Mouse (Mus musculus) heart, postnatal 10 days (tissue): ENCODE measurements around the gene 1700001P01Rik. TPM values are rescaled to one million over a fixed set of nuclear protein-coding genes. Genes with fewer than 3 reads are reported as not detected.
"Not testable (repeated sequence)": the region's sequence is repeated elsewhere in the genome, so short reads cannot be mapped to it uniquely, and the experiment has no call there.

Experiments
- DNase-seq, 2 experiments: peaks; one replicate each; pipeline ENCODE4 v3.0.0; 2021
- intact Hi-C: fragments of 180-260 bp; cut with DNase I; formaldehyde crosslinking; loops from one replicate; pipeline ENCODE4 v1.15.1; 2025
- total RNA-seq, 2 experiments: library from RNA; stranded (reverse); gene quantifications; 2 replicates each; pipeline ENCODE4 v1.2.3; 2021

1700001P01Rik gene
- total RNA-seq, 2 experiments from 2014 or later: not detected

DNA sequence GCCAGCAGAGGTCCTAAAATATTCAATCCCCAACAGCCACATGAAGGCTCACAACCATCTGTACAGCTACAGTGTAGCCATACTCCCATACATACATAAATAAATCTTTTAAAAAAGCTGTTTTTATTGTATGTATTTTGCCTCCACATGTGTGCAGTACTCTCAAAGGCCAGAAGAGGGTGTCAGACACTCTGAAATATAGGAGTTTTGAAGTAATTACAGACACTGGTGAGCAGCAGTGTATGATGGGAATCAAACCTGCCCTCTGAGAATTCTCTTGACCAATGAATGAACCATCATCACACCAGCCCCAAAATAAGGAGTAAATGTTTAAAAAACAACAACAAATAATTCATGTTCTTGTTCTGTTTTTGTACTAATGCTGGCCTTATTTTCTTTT lies 14.1 kb downstream of the 1700001P01Rik start:
- DNase-seq: no peak
- intact Hi-C loops: no loop called here

DNA sequence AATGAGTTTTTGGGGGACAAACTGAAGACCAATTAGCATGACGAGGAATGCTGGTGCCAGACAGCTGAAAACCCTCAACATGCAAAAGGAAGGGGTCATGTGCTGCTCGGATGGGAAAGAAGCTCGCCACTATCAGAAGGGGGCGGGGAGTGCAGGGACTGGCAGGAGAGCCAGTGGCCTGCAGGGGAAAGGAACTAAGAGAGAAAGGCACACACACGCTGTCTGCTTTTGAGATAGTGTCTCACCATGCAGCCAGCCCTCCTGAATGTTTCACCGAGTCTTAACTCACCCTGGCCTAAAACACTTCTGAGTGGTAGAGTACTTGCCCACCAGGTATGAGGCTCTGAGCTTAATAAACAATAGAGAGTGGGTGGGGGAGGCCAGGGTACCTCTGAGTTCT lies 16.8 kb downstream of the 1700001P01Rik start:
- no peak for DNase-seq
- intact Hi-C loops: no loop called here

DNA sequence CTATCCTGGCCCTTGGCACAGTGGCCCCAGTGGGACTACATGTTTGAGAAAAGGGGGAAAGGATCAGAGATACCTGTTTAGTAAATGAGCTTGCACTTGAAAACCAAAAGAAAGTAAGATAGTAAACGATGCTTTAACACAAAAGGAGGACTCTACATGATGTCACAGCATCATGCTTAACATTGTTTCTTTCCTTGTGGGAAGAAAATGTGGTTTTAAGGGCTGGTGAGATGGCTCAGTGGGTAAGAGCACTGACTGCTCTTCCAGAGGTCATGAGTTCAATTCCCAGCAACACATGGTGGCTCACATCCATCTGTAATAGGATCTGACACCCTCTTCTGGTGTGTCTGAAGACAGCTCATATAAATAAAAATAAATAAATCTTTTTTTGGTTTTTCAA lies 17.6 kb downstream of the 1700001P01Rik start:
- DNase-seq: no peak
- intact Hi-C loops: no loop called here

- intact Hi-C loops: no loop called here
- DNase-seq: no peak
Observed at GRCm38 (mm10) chr11:97753277-97753676, 22.4 kb downstream of the 1700001P01Rik start.

DNA sequence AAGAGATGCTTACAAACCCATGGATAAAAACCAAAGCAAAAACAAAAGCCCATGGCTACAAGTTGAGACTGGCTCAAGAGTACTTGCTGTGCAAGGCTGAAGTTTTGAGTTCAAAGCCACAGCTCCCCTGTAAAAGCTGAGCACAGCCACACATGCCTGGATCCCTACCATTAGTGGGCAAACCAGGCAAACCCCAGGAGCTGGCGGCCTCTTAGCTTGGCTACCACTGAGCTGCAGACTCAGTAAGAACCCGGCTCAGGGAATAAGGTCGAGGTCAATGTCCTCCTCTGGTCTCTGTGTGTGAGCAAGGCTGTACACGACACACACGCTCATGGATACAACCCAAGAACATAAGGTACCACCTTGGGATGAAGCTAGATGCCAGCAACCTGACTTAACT lies 27.2 kb downstream of the 1700001P01Rik start:
- no peak for DNase-seq
- intact Hi-C loops: no loop called here

DNA sequence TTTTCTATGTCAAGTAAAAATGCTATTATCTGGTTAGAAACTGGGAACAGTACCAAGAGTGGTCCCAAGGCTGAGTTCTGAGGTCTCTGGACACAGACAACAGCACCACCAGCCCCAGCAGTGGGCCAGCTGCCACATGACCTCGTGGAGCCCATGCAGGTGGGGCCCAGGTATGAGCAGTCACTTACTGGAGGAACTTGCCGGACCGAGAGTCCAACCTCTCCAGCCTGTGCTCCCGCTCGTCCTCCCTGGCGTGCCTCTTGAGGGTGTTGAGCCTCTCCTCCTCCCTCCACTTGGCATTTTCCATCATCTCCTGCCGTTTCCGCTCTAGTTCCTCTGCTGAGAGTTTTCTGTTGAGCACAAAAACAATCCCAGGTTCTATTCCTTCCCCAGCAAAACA lies 27.9 kb downstream of the 1700001P01Rik start:
- peak; percentile 23 to 26 for DNase-seq
- intact Hi-C loops: no loop called here

GRCm38 (mm10) chr11:97745331-97745721 lies 30.4 kb downstream of the 1700001P01Rik start:
- DNase-seq: no peak
- intact Hi-C loops: no loop called here

GRCm38 (mm10) chr11:97744718-97745330 lies 30.9 kb downstream of the 1700001P01Rik start:
- intact Hi-C loops: loop anchor here (1.0 kb wide), 1 partner anchor 42 kb away; the partner anchor contains the start of gene Psmb3

DNA sequence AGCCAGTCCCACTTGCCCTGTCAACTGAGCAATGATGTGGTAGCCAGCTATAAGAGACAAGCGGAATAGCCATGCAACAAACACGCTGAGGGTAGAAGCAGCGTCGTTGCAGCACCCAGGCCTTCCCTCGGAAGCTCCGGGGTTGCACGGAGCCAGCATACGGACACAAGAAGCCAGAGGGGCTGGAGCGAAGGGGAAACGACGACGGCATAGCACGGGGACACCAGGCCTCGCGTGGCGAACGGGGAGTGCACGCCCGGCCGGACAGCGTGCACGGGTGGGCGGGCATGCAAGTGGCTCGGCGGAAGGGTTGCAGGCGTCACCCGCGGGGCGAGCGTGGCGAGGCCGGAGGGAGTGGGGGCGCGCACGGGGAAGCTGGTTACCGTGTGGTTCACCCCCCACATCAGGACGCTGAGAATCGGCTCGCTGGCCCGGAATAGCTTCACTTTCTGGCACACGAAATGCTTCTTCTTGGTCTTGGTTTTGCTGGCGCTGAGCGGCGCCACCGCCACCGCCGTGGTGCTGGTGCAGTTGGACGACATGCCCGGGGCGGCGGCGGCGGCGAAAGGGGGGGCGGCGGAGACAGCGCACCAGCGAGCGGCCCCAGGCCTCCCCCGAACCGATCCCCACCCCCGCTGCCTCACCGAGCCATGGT lies 31.5 kb downstream of the 1700001P01Rik start, which contains the start of gene Pip4k2b:
TSS of gene Pip4k2b (minus strand) at position 642 of the 655 bp plus-strand sequence.
- intact Hi-C loops: loop anchor here (1.0 kb wide), 1 partner anchor 41 kb away; the partner anchor contains the start of gene Psmb3
- DNase-seq: no peak

More at GRCm38 (mm10) chr11:97744718-97745330, 30.9 kb downstream of the 1700001P01Rik start:
- peak; percentile 98 to 99 for DNase-seq

DNA sequence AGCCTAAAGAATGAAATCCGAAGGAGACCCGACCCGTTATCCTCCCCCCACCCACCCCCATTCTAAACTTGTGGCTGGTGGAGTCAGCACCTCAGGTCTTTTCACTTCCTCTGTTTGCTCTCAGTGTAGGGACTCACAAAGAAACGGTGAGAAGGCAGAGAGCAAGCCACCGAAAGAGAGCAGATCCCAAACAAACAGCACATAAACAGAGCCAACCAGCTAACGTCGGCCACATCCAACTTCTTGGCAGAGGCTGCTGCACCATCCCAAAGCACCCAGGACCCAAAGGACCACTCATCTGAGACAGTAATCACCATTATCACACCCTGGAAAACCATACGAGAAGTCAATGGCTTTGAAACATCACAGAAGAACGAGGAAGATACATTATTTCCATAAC lies 32.3 kb downstream of the 1700001P01Rik start:
- intact Hi-C loops: no loop called here
- no peak for DNase-seq

- intact Hi-C loops: no loop called here
- DNase-seq: no peak
Observed at GRCm38 (mm10) chr11:97742591-97742990, 33.1 kb downstream of the 1700001P01Rik start.

DNA sequence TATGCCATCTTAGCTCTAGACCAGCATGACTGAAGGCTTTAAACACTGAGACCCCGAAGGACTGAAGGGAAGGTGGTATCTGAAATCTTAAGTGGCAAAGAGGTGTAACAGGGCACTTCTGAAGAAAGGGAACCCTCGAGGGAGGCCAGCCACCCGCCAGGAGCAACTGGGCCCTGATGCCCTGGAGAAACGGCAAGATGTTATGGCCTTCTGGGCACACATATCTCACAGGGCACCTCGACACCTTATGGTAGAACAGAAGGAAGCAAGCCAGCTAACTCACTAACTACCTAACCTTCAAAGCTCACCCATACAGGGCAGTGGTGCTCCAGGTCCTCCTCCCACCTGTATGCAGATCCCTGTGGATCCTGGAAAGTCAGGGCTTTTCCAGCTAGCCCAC lies 33.6 kb downstream of the 1700001P01Rik start:
- intact Hi-C loops: no loop called here
- DNase-seq: no peak

DNA sequence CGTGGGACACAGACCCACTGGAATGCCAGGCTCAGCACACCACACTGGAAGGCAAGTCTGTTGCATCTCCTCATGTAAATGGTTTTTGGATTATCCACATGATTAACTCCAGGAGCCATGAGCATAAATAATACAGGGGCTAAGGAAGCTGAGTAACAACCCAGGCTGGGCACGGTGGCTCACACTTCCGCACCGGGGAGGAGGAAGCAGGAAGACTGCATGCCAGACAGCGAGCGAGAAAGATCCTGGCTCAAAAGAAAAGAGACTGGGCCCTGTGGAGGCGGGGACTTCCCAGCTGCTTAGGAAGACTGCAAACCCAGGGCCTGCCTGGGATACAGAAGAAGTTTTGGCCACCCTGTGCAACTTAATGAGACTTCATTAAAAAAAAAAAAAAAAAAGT lies 35.5 kb downstream of the 1700001P01Rik start:
- intact Hi-C loops: no loop called here

GRCm38 (mm10) chr11:97739155-97739554 lies 36.6 kb downstream of the 1700001P01Rik start:
- intact Hi-C loops: no loop called here

More for the DNA sequence above, 35.5 kb downstream of the 1700001P01Rik start:
- DNase-seq: peak; percentile 46 to 49

GRCm38 (mm10) chr11:97738703-97739102 lies 37.0 kb downstream of the 1700001P01Rik start:
- no peak for DNase-seq
- intact Hi-C loops: no loop called here

More at GRCm38 (mm10) chr11:97739155-97739554, 36.6 kb downstream of the 1700001P01Rik start:
- DNase-seq: no peak

DNA sequence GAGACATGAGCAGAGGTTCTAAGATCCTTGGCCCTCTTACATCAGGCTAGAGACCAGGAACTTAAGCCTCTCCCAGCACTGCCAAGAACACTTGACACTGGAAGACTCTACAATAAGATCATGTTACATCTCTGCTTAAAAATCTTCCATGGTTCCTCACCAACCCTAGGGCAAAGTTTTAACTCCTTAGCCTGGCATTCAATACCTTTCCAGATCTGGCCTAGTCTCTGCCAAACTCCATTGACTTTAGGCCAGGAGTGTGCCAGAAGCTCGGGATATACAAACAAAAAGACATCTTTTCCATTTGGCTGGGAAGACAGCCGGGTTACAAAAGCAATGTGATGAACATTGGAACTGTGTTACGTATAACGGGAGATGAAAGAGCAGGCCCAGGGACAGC lies 38.1 kb downstream of the 1700001P01Rik start:
- no peak for DNase-seq
- intact Hi-C loops: no loop called here

GRCm38 (mm10) chr11:97736645-97737044 lies 39.1 kb downstream of the 1700001P01Rik start:
- DNase-seq: no peak
- intact Hi-C loops: no loop called here

DNA sequence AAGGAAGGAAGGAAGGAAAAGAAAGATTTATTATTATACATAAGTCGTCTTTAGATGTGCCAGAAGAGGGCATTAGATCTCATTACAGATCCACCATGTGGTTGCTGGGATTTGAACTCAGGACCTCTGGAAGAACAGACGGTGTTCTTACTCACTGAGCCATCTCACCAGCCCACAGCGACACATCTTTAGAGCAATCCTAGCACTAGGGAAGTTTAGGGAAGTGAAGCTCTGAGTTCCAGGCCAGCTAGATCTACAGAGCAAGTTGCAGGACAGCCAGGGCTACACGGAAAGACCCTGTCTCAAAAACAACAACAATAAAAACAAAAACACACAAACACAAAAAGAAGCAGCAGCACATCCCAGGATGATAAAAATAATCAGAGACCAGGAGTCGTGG lies 40.9 kb downstream of the 1700001P01Rik start:
- DNase-seq, intact Hi-C loops: not testable (repeated sequence)

GRCm38 (mm10) chr11:97733689-97734088 lies 42.0 kb downstream of the 1700001P01Rik start:
- DNase-seq: no peak
- intact Hi-C loops: no loop called here

GRCm38 (mm10) chr11:97728730-97729129 lies 47.0 kb downstream of the 1700001P01Rik start:
- intact Hi-C loops: no loop called here
- no peak for DNase-seq

GRCm38 (mm10) chr11:97728311-97728710 lies 47.4 kb downstream of the 1700001P01Rik start:
- intact Hi-C loops: no loop called here
- no peak for DNase-seq

GRCm38 (mm10) chr11:97723709-97724108 lies 52.0 kb downstream of the 1700001P01Rik start:
- DNase-seq: no peak
- intact Hi-C loops: no loop called here
